Mouse (Mus musculus) heart, embryonic 15.5 days (tissue): ENCODE data around the gene March2. TPM values are rescaled to one million over a fixed set of nuclear protein-coding genes. Genes with fewer than 3 reads are reported as not detected.

Source experiments
- polyA plus RNA-seq: library from polyadenylated mRNA; unstranded; fragments of >200 nt; fragmentation: Nextera tagmentation; extraction: Ambion mirVana; gene quantifications from 2 replicates; pipeline ENCODE4 v1.2.1, GENCODE M21; 2015

The March2 gene
- polyA plus RNA-seq, 1 experiment from 2014 or later: 98.6 TPM

Other genes with a start within 250 kb of the March2 start
- 30.4 and 57.3 TPM in 2 replicates for gene Adamts10, start 194.5 kb downstream of the March2 start, polyA plus RNA-seq
- gene Myo1f, start 163.0 kb downstream of the March2 start, polyA plus RNA-seq: 2.0 and 5.0 TPM in 2 replicates
- gene Zfp414, start 89.6 kb downstream of the March2 start, polyA plus RNA-seq: 29.8 and 32.1 TPM in 2 replicates
- 0.24 and 0.70 TPM in 2 replicates for gene Pram1, start 80.6 kb downstream of the March2 start, polyA plus RNA-seq
- gene Hnrnpm, start 31.8 kb downstream of the March2 start, polyA plus RNA-seq: 180 and 183 TPM in 2 replicates
- 274 and 318 TPM in 2 replicates for gene Rab11b, start 41.9 kb upstream of the March2 start, polyA plus RNA-seq
- 15.4 and 20.0 TPM in 2 replicates for gene Angptl4, start 63.2 kb upstream of the March2 start, polyA plus RNA-seq
- 44.1 and 52.6 TPM in 2 replicates for gene Kank3, start 91.8 kb upstream of the March2 start, polyA plus RNA-seq
- gene Rps28, start 105.9 kb upstream of the March2 start, polyA plus RNA-seq: 456 and 543 TPM in 2 replicates
- 487 and 517 TPM in 2 replicates for gene Ndufa7, start 105.9 kb upstream of the March2 start, polyA plus RNA-seq
- gene Cd320, start 124.4 kb upstream of the March2 start, polyA plus RNA-seq: 31.4 and 39.9 TPM in 2 replicates
- gene Gm7029, start 155.2 kb upstream of the March2 start, polyA plus RNA-seq: not detected in 2 replicates
- 5.3 and 7.3 TPM in 2 replicates for gene Kifc1, start 172.0 kb upstream of the March2 start, polyA plus RNA-seq
- gene Platr17, start 186.5 kb upstream of the March2 start, polyA plus RNA-seq: 0.18 TPM in 1 of 2 replicates, not detected in the other
- 27.1 and 36.7 TPM in 2 replicates for gene Daxx, start 190.7 kb upstream of the March2 start, polyA plus RNA-seq
- 44.3 and 61.3 TPM in 2 replicates for gene Tapbp, start 197.2 kb upstream of the March2 start, polyA plus RNA-seq
- gene Zbtb22, start 197.2 kb upstream of the March2 start, polyA plus RNA-seq: 11.3 and 15.3 TPM in 2 replicates
- gene Rgl2, start 210.9 kb upstream of the March2 start, polyA plus RNA-seq: 34.7 and 44.8 TPM in 2 replicates
- 112 and 115 TPM in 2 replicates for gene Pfdn6, start 221.7 kb upstream of the March2 start, polyA plus RNA-seq
- 16.3 and 24.1 TPM in 2 replicates for gene Wdr46, start 222.0 kb upstream of the March2 start, polyA plus RNA-seq
- 5.1 and 6.5 TPM in 2 replicates for gene B3galt4, start 232.8 kb upstream of the March2 start, polyA plus RNA-seq
- gene Vps52, start 237.1 kb upstream of the March2 start, polyA plus RNA-seq: 35.5 and 44.7 TPM in 2 replicates
- gene Rps18, start 237.3 kb upstream of the March2 start, polyA plus RNA-seq: 847 and 935 TPM in 2 replicates